Mouse (Mus musculus) forebrain, embryonic 11.5 days (tissue): ENCODE results near the gene Prim2. TPM values are rescaled to one million over a fixed set of nuclear protein-coding genes. Genes with fewer than 3 reads are reported as not detected.
"Not testable (repeated sequence)": the region's sequence is repeated elsewhere in the genome, so short reads cannot be mapped to it uniquely, and the experiment has no call there.

ENCODE experiments used
- ATAC-seq: fragments of 200-750 bp; cut with Nextera tagmentation; replicated peaks from 2 replicates; pipeline ENCODE4 v1.8.0; 2017; ENCODE audit warnings: moderate TSS enrichment; ENCODE audit not compliant: low FRiP score
- DNase-seq: peaks from one replicate; pipeline ENCODE4 v3.0.0-alpha.2; 2017; ENCODE audit warnings: low spot score
- H3K27ac ChIP-seq: fragments of 300-500 bp; sonication (generic); 2 replicates; pipeline ENCODE4 v1.5.1; 2014; ENCODE audit warnings: low read depth, low read length
- H3K27me3 ChIP-seq: fragments of 300-500 bp; sonication (generic); 2 replicates; pipeline ENCODE4 v1.6.1; 2014; ENCODE audit warnings: mild to moderate bottlenecking, low read length, mixed read lengths; ENCODE audit not compliant: control insufficient read depth, insufficient read depth
- H3K36me3 ChIP-seq: fragments of 300-500 bp; sonication (generic); 2 replicates; pipeline ENCODE4 v1.6.1; 2014; ENCODE audit warnings: mild to moderate bottlenecking, low read length, moderate library complexity, mixed read lengths; ENCODE audit not compliant: control insufficient read depth, insufficient read depth
- H3K4me1 ChIP-seq: fragments of 300-500 bp; sonication (generic); replicated peaks from 2 replicates; pipeline ENCODE4 v1.6.1; 2014; ENCODE audit warnings: low read length, mixed read lengths; ENCODE audit not compliant: control insufficient read depth, insufficient read depth
- H3K4me2 ChIP-seq: fragments of 300-500 bp; sonication (generic); 2 replicates; pipeline ENCODE4 v1.6.1; 2014; ENCODE audit warnings: low read depth, mild to moderate bottlenecking, low read length, moderate library complexity, mixed read lengths; ENCODE audit not compliant: severe bottlenecking
- H3K4me3 ChIP-seq: fragments of 300-500 bp; sonication (generic); 2 replicates; pipeline ENCODE4 v1.5.1; 2014; ENCODE audit warnings: low read depth, low read length
- H3K9ac ChIP-seq: fragments of 300-500 bp; sonication (generic); 2 replicates; pipeline ENCODE4 v1.6.1; 2014; ENCODE audit warnings: low read length
- H3K9me3 ChIP-seq: fragments of 300-500 bp; sonication (generic); 2 replicates; pipeline ENCODE4 v1.6.1; 2016; ENCODE audit warnings: low read length, mixed read lengths; ENCODE audit not compliant: control insufficient read depth
- WGBS: fragments of 180-500 bp; shearing (Covaris S2); extraction: QIAGEN DNeasy Blood & Tissue Kit; methylation state at CpG from one replicate; pipeline ENCODE4 v1.1.7; 2014; 5-methylcytosine and 5-hydroxymethylcytosine counted together
- polyA plus RNA-seq: library from polyadenylated mRNA; unstranded; fragments of >200 nt; fragmentation: Nextera tagmentation; extraction: Ambion mirVana; gene quantifications from 2 replicates; pipeline ENCODE4 v1.2.1, GENCODE M21; 2014

Gene Prim2
- polyA plus RNA-seq, 1 experiment from 2014 or later: 58.8 TPM

DNA sequence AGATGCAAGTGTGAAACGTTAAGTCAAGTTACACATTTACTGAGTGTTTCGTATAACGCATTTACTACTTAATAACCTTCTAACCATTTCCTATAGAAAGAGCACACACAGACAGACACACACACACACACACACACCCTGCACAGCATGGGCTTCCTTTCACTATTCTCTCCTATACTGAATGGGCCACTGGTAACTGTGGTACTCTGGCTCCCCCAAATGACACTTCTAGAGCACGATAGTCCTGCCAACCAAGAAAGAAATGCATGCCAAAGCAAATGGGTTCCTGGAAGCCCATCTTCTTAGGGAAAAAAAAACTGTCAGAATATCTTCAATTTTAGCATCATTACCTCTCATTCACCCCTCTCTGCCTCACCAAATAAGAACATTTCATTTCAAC is 22.4 kb downstream of the Prim2 start:
- ATAC-seq: no peak
- H3K27ac ChIP-seq: no peak overlapping the region
- H3K36me3 ChIP-seq: no peaks in the 10 kb centered on the region; the same call in 1 of the 2 replicates
- DNase-seq: no peak
- H3K27me3 ChIP-seq: no peaks in the 10 kb centered on the region
- H3K4me1 ChIP-seq: no peaks in the 10 kb centered on the region
- H3K4me2 ChIP-seq: no peak overlapping the region
- H3K4me3 ChIP-seq: no peak overlapping the region
- 86% methylated on average over 4 of the region's 4 CpGs for WGBS
- H3K9me3 ChIP-seq: no peaks in the 10 kb centered on the region
- no peak overlapping the region for H3K9ac ChIP-seq

- Histone ChIP-seq H3K9ac (no peak overlapping the region), H3K27ac (no peak overlapping the region), H3K4me1 (no peaks in the 10 kb centered on the region), H3K36me3 (no peaks in the 10 kb centered on the region; the same call in 1 of the 2 replicates), H3K9me3 (no peaks in the 10 kb centered on the region), H3K4me2 (no peak overlapping the region), H3K4me3 (no peak overlapping the region), H3K27me3 (no peaks in the 10 kb centered on the region)
- no peak for ATAC-seq
- DNase-seq: no peak
- WGBS: 93% methylated on average over 1 of the region's 1 CpGs
These were observed 23.9 kb downstream of the Prim2 start for GRCm38 (mm10) chr1:33645689-33646088.

DNA sequence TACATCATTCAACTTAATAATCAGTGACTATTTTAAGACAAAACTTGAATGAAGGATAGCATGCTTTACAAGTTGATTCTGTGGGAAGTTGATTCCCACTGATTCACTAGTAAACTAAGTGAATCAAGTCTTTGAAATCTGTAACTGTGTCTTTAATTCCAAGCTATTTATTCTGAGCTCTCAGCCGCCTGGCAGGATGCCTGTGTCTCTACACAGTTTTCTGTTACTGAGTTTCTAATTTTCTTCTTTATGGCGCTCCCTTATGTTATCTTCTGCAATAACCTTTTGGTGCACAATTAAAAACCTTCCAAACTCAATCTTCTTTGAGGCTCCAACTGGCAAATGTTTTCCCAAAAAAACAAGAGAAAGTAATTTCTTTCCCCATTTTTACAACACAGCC is 28.5 kb downstream of the Prim2 start:
- Histone ChIP-seq H3K9ac (no peak overlapping the region), H3K4me2 (no peak overlapping the region), H3K9me3 (peaks cover 2% of the 10 kb centered on the region; the same call in 1 of the 2 replicates), H3K36me3 (no peaks in the 10 kb centered on the region; the same call in none of the 2 replicates), H3K4me3 (no peak overlapping the region), H3K27ac (no peak overlapping the region), H3K4me1 (no peaks in the 10 kb centered on the region), H3K27me3 (no peaks in the 10 kb centered on the region)
- DNase-seq (no peak), ATAC-seq (no peak)
- WGBS: 96% methylated on average over 2 of the region's 2 CpGs

GRCm38 (mm10) chr1:33640089-33640488 is 29.5 kb downstream of the Prim2 start:
- no peak overlapping the region for H3K9ac ChIP-seq
- no peaks in the 10 kb centered on the region for H3K27me3 ChIP-seq
- ATAC-seq: no peak
- no peak overlapping the region for H3K27ac ChIP-seq
- DNase-seq: no peak
- no peaks in the 10 kb centered on the region for H3K4me1 ChIP-seq
- no peaks in the 10 kb centered on the region; the same call in none of the 2 replicates for H3K36me3 ChIP-seq
- H3K9me3 ChIP-seq: peaks cover 2% of the 10 kb centered on the region; the same call in 1 of the 2 replicates
- no peak overlapping the region for H3K4me2 ChIP-seq
- H3K4me3 ChIP-seq: no peak overlapping the region
- WGBS: 93% methylated on average over 5 of the region's 5 CpGs

- Histone ChIP-seq H3K36me3 (no peaks in the 10 kb centered on the region; the same call in none of the 2 replicates), H3K27me3 (no peaks in the 10 kb centered on the region), H3K4me3 (no peak overlapping the region), H3K27ac (no peak overlapping the region), H3K4me2 (no peak overlapping the region), H3K4me1 (no peaks in the 10 kb centered on the region), H3K9ac (no peak overlapping the region), H3K9me3 (peaks cover 2% of the 10 kb centered on the region; the same call in 1 of the 2 replicates)
- DNase-seq (no peak), ATAC-seq (no peak)
- WGBS: 91% methylated on average over 7 of the region's 7 CpGs
These were observed 30.4 kb downstream of the Prim2 start for GRCm38 (mm10) chr1:33639234-33639633.

DNA sequence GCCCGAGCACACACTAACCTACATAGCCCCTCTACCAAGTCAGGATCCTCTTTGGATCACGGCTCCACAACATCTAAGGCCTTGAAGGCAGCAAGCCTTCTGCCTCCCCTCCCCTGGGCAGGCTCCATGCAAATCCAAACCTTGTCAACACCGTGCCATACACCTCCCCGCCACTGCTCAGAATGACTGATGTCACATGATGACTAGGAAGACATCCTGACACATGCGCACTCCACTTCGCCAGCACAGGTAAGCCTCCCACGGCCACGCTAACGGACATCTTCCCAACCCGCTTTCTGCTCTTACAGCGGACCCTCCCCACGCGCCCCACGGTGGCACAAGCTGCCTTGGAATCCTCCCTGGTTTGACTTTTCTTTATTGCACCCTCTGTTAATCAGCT is 31.8 kb downstream of the Prim2 start:
- no peak overlapping the region for H3K27ac ChIP-seq
- no peak for DNase-seq
- H3K4me2 ChIP-seq: no peak overlapping the region
- no peaks in the 10 kb centered on the region for H3K4me1 ChIP-seq
- no peaks in the 10 kb centered on the region for H3K27me3 ChIP-seq
- 96% methylated on average over 14 of the region's 14 CpGs for WGBS
- no peak overlapping the region for H3K4me3 ChIP-seq
- ATAC-seq: no peak
- no peak overlapping the region for H3K9ac ChIP-seq
- H3K9me3 ChIP-seq: peaks cover 2% of the 10 kb centered on the region; the same call in 1 of the 2 replicates
- H3K36me3 ChIP-seq: peaks cover 2% of the 10 kb centered on the region

DNA sequence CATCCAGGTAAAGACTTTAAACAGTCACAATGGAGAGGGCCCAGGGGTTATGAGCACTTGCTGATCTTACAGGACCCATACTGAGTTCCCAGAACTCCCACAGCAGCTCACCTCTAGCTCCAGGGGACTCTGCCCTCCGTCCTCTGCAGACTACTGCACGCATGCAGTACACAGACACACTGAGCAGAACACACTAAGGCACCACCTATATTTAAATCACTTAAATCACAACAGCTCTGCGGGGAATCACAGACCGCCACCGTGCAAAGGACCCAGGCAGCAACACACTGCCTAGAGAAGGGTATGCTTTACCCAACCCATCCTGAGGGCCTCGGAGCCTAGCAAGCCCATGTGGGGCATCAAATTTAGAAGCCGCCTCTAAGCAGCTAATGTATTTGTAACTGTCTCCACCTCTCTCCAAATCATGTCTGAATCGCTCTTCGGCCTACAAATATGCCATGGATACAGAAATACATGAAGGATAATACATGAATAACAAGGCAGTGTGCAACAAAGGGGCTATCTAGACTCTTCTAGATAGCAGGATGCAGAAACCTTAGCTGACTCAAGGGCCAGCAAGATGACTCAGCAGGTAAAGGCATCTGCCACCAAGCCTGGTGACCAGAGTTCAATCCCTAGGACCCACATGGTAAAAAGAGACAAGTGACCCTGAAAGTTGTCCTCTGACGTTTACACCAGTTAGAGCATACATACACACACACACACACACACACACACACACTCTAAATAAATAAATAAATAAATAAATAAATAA is 33.0 kb downstream of the Prim2 start:
- Histone ChIP-seq H3K4me1 (no peaks in the 10 kb centered on the region), H3K9me3 (peaks cover 2% of the 10 kb centered on the region; the same call in 1 of the 2 replicates), H3K4me3 (no peak overlapping the region), H3K4me2 (no peak overlapping the region), H3K27ac (no peak overlapping the region), H3K9ac (no peak overlapping the region), H3K36me3 (peaks cover 2% of the 10 kb centered on the region), H3K27me3 (no peaks in the 10 kb centered on the region)
- 92% methylated on average over 10 of the region's 10 CpGs for WGBS
- no peak for DNase-seq
- ATAC-seq: no peak

- not testable (repeated sequence) for H3K9me3 ChIP-seq, H3K36me3 ChIP-seq, ATAC-seq, H3K27ac ChIP-seq, H3K9ac ChIP-seq, H3K4me3 ChIP-seq, H3K4me2 ChIP-seq, H3K4me1 ChIP-seq, DNase-seq, H3K27me3 ChIP-seq
- 92% methylated on average over 1 of the region's 1 CpGs for WGBS
These were observed 38.5 kb downstream of the Prim2 start for GRCm38 (mm10) chr1:33631002-33631618.
